ENCODE assay signal across 30 mouse cellular contexts in genomic region chr7:78942544-78942943, GRCm38 (mm10). TPM values are rescaled to one million over a fixed set of nuclear protein-coding genes. Genes with fewer than 3 reads are reported as not detected.
DNase-seq lines count a peak whose midpoint lies in the region; ATAC-seq and TF ChIP-seq lines count a peak whose summit lies in the region.
"Had no signal": no experiment of that assay in that cellular context is flagged by ENCODE, and none has a peak within 500 bp of the region (broad histone marks: within the 10 kb centered on the region; RNA-seq: fewer than 3 reads in every experiment).

No protein-coding gene starts in this region.

- H3K36me3 ChIP-seq in liver, embryonic 13.5 days: no peaks in the 10 kb centered on the region
- no peaks in the 10 kb centered on the region for H3K36me3 ChIP-seq in liver, embryonic 14.5 days (replicated peaks; ENCODE audit: control insufficient read depth, insufficient read depth, low read depth)
- no peaks in the 10 kb centered on the region for H3K36me3 ChIP-seq in liver, postnatal 0 days (replicated peaks; ENCODE audit: insufficient read depth, low read length)
- no peaks in the 10 kb centered on the region for H3K36me3 ChIP-seq in limb, embryonic 10.5 days
- H3K36me3 ChIP-seq: embryonic facial prominence, embryonic 12.5 days; embryonic facial prominence, embryonic 15.5 days; forebrain, embryonic 10.5 days; G1E; heart, embryonic 12.5 days; heart, embryonic 15.5 days; hindbrain, embryonic 10.5 days; hindbrain, embryonic 13.5 days had no signal

- peaks cover 4% of the 10 kb centered on the region; the same call in 1 of the 2 replicates for H3K4me1 ChIP-seq in liver, embryonic 13.5 days (replicated peaks)
- H3K4me1 ChIP-seq in liver, embryonic 14.5 days (replicated peaks; ENCODE audit: control insufficient read depth in 2 of 2, insufficient read depth in 2 of 2, low read length in 1 of 2): 0 out of 4 replicates have a peak, but pooled peaks cover 0 to 3% of the 10 kb centered on the region in 2 experiments
- H3K4me1 ChIP-seq in liver, postnatal 0 days (ENCODE audit: insufficient read depth): peaks cover 9% of the 10 kb centered on the region
- no peaks in the 10 kb centered on the region for H3K4me1 ChIP-seq in limb, embryonic 10.5 days
- H3K4me1 ChIP-seq: embryonic facial prominence, embryonic 12.5 days; embryonic facial prominence, embryonic 15.5 days; forebrain, embryonic 10.5 days; forebrain, embryonic 13.5 days; heart, embryonic 12.5 days; heart, embryonic 15.5 days; hindbrain, embryonic 10.5 days; hindbrain, embryonic 13.5 days had no signal

- no peak overlapping the region for H3K4me3 ChIP-seq in liver, embryonic 13.5 days (replicated peaks)
- H3K4me3 ChIP-seq in liver, embryonic 14.5 days (ENCODE audit: insufficient read depth in 1 of 2, low read depth in 2 of 2, low read length in 2 of 2): no peak overlapping the region
- H3K4me3 ChIP-seq in liver, postnatal 0 days (ENCODE audit: low read depth, low read length): no peak overlapping the region
- no peak overlapping the region for H3K4me3 ChIP-seq in limb, embryonic 10.5 days
- H3K4me3 ChIP-seq: embryonic facial prominence, embryonic 12.5 days; embryonic facial prominence, embryonic 15.5 days; erythroblast, embryonic 14.5 days; forebrain, embryonic 10.5 days; forebrain, embryonic 13.5 days; heart, adult 2 months; heart, embryonic 12.5 days; heart, embryonic 15.5 days; hindbrain, embryonic 10.5 days; hindbrain, embryonic 13.5 days had no signal

- H3K27me3 ChIP-seq in liver, embryonic 13.5 days: no peaks in the 10 kb centered on the region
- no peaks in the 10 kb centered on the region for H3K27me3 ChIP-seq in liver, embryonic 14.5 days (ENCODE audit: control insufficient read depth, insufficient read depth, low read length)
- no peaks in the 10 kb centered on the region for H3K27me3 ChIP-seq in liver, postnatal 0 days (ENCODE audit: insufficient read depth, low read length)
- H3K27me3 ChIP-seq in limb, embryonic 10.5 days (ENCODE audit: low read depth, poor library complexity, severe bottlenecking): peaks cover 3% of the 10 kb centered on the region; the same call in 1 of the 2 replicates
- H3K27me3 ChIP-seq: embryonic facial prominence, embryonic 12.5 days; embryonic facial prominence, embryonic 15.5 days; forebrain, embryonic 13.5 days; hindbrain, embryonic 13.5 days had no signal

- no peak overlapping the region for H3K27ac ChIP-seq in liver, embryonic 13.5 days
- H3K27ac ChIP-seq in liver, embryonic 14.5 days: no peak overlapping the region
- H3K27ac ChIP-seq in liver, postnatal 0 days (ENCODE audit: low read depth): no peak overlapping the region
- H3K27ac ChIP-seq in limb, embryonic 10.5 days: no peak overlapping the region
- H3K27ac ChIP-seq: embryonic facial prominence, embryonic 12.5 days; embryonic facial prominence, embryonic 15.5 days; forebrain, embryonic 10.5 days; forebrain, embryonic 13.5 days; heart, adult 2 months; heart, embryonic 15.5 days; hindbrain, embryonic 10.5 days; hindbrain, embryonic 13.5 days had no signal

- DNase-seq in liver, embryonic 13.5 days: no peak
- DNase-seq in liver: no peak
- peak in 2 of 3 experiments; percentile 6 to 26 for DNase-seq in liver, embryonic 14.5 days (ENCODE audit: low read depth in 3 of 3, low spot score in 3 of 3)
- DNase-seq in liver, postnatal 0 days: no peak
- no peak for DNase-seq in limb, embryonic 10.5 days (ENCODE audit: low spot score)
- DNase-seq in cerebellum, adult 9-11 months: no peak
- DNase-seq in lung, postnatal 10 days: no peak
- DNase-seq: adrenal gland, adult 2 months; adrenal gland, postnatal 14 days; B cell, adult 2 months; cerebellum, adult 11 months; cerebellum, adult 8-10 months; cerebellum, postnatal 14 days; gastrocnemius, postnatal 10 days; gastrocnemius, postnatal 36 days; heart, adult 2 months; heart, postnatal 10 days; heart, postnatal 36 days had no signal

- H3K9me3 ChIP-seq in liver, embryonic 13.5 days (replicated peaks): no peaks in the 10 kb centered on the region
- H3K9me3 ChIP-seq in liver, embryonic 14.5 days (ENCODE audit: control insufficient read depth, low read length): no peaks in the 10 kb centered on the region
- no peaks in the 10 kb centered on the region for H3K9me3 ChIP-seq in liver, postnatal 0 days (ENCODE audit: low read length)
- H3K9me3 ChIP-seq in limb, embryonic 10.5 days (replicated peaks): no peaks in the 10 kb centered on the region
- H3K9me3 ChIP-seq: embryonic facial prominence, embryonic 12.5 days; embryonic facial prominence, embryonic 15.5 days; forebrain, embryonic 10.5 days; forebrain, embryonic 13.5 days; G1E; heart, embryonic 12.5 days; heart, embryonic 15.5 days; hindbrain, embryonic 10.5 days; hindbrain, embryonic 13.5 days had no signal

- 26% methylated on average over 2 of the region's 2 CpGs for WGBS in liver, embryonic 13.5 days (ENCODE audit: insufficient replicate concordance)
- WGBS in liver, embryonic 14.5 days (ENCODE audit: insufficient replicate concordance): 45% methylated on average over 2 of the region's 2 CpGs
- 69% methylated on average over 2 of the region's 2 CpGs for WGBS in liver, postnatal 0 days (ENCODE audit: insufficient replicate concordance)
- WGBS in limb, embryonic 10.5 days: 92% methylated on average over 2 of the region's 2 CpGs

- peak; percentile 60; the same call in 1 of the 2 replicates for ATAC-seq in liver, embryonic 13.5 days (ENCODE audit: low read depth)
- peak; percentile 52 for ATAC-seq in liver, embryonic 14.5 days (ENCODE audit: insufficient read depth)
- peak; percentile 35; the same call in 1 of the 2 replicates for ATAC-seq in liver, postnatal 0 days
- ATAC-seq: forebrain, embryonic 13.5 days; forebrain, embryonic 16.5 days; hindbrain, embryonic 16.5 days had no signal

- TF ChIP-seq CTCF in liver, embryonic 14.5 days (IDR thresholded peaks at IDR 0.05; ENCODE audit: low read depth): no peak
- no peak for TF ChIP-seq CTCF in liver, postnatal 0 days (IDR thresholded peaks at IDR 0.05; ENCODE audit: low read depth)

- no peak overlapping the region for H3K9ac ChIP-seq in liver, embryonic 13.5 days
- H3K9ac ChIP-seq in liver, embryonic 14.5 days (replicated peaks): no peak overlapping the region
- H3K9ac ChIP-seq in liver, postnatal 0 days (replicated peaks): no peak overlapping the region
- H3K9ac ChIP-seq: embryonic facial prominence, embryonic 12.5 days; embryonic facial prominence, embryonic 15.5 days; forebrain, embryonic 13.5 days; heart, embryonic 12.5 days; heart, embryonic 15.5 days; hindbrain, embryonic 13.5 days had no signal

- no peak; the same call in 1 of the 2 replicates for TF ChIP-seq EP300 in liver, embryonic 14.5 days (IDR thresholded peaks at IDR 0.05; ENCODE audit: low read depth)
- TF ChIP-seq EP300 in liver, postnatal 0 days (IDR thresholded peaks at IDR 0.05; ENCODE audit: low read depth): peak; percentile 87

- no peak overlapping the region for H3K4me2 ChIP-seq in liver, embryonic 13.5 days
- no peak overlapping the region for H3K4me2 ChIP-seq in liver, embryonic 14.5 days (ENCODE audit: low read depth)
- H3K4me2 ChIP-seq in liver, postnatal 0 days (ENCODE audit: low read depth, low read length): no peak overlapping the region
- H3K4me2 ChIP-seq: embryonic facial prominence, embryonic 12.5 days; embryonic facial prominence, embryonic 15.5 days; forebrain, embryonic 13.5 days; heart, embryonic 12.5 days; heart, embryonic 15.5 days; hindbrain, embryonic 13.5 days had no signal

RNA-seq across cellular contexts. Expression of gene Isg20, which starts 29.3 kb away (rescaled TPM):
- polyA plus RNA-seq in liver, embryonic 13.5 days (2015; fragmentation: Nextera tagmentation; extraction: Ambion mirVana): 21.6 and 26.2 TPM in 2 replicates
- 47.0 and 47.2 TPM in 2 replicates for polyA plus RNA-seq in liver, embryonic 14.5 days (2012; rRNA removed)
- polyA plus RNA-seq in liver, embryonic 14.5 days (2014; fragmentation: Nextera tagmentation; extraction: Ambion mirVana): 52.7 and 72.1 TPM in 2 replicates
- 108 and 111 TPM in 2 replicates for polyA plus RNA-seq in liver, postnatal 0 days (2015; fragmentation: Nextera tagmentation; extraction: Ambion mirVana)
- polyA plus RNA-seq in limb, embryonic 10.5 days (2016; fragmentation: Nextera tagmentation; extraction: Ambion mirVana): 0.61 and 0.82 TPM in 2 replicates
- polyA plus RNA-seq: forebrain, embryonic 13.5 days had no signal

RNA-seq across cellular contexts. Expression of gene Aen, which starts 46.9 kb away (rescaled TPM):
- polyA plus RNA-seq in liver, embryonic 13.5 days (2015; fragmentation: Nextera tagmentation; extraction: Ambion mirVana): 27.4 and 28.1 TPM in 2 replicates
- 10.6 and 14.0 TPM in 2 replicates for polyA plus RNA-seq in liver, embryonic 14.5 days (2012; rRNA removed)
- polyA plus RNA-seq in liver, embryonic 14.5 days (2014; fragmentation: Nextera tagmentation; extraction: Ambion mirVana): 12.6 and 15.0 TPM in 2 replicates
- polyA plus RNA-seq in liver, postnatal 0 days (2015; fragmentation: Nextera tagmentation; extraction: Ambion mirVana): 15.1 and 15.9 TPM in 2 replicates
- polyA plus RNA-seq in limb, embryonic 10.5 days (2016; fragmentation: Nextera tagmentation; extraction: Ambion mirVana): 59.5 and 73.3 TPM in 2 replicates

Comparison
In these comparisons a context has a peak if more than half of its experiments do, and no peak if none do; other contexts are left out.
1. DNase-seq: peak in liver, embryonic 14.5 days (2 of 3); none in liver, embryonic 13.5 days (single experiment), liver (single experiment), liver, postnatal 0 days (single experiment), limb, embryonic 10.5 days (single experiment), cerebellum, adult 9-11 months (single experiment) and lung, postnatal 10 days (single experiment).
2. RNA of gene Isg20, which starts 29.3 kb away (polyA plus RNA-seq): 108 to 111 TPM in liver, postnatal 0 days, 47.0 to 72.1 TPM in liver, embryonic 14.5 days and 21.6 to 26.2 TPM in liver, embryonic 13.5 days; 0.61 to 0.82 TPM in limb, embryonic 10.5 days; every median in the first group is over 10 times any median in the second.
3. Peak in every context shown above with its lines, with median percentiles within 50 percentile points of each other: ATAC-seq.